Mouse (Mus musculus): Measurements from ENCODE around the gene Olfr1222. TPM values are rescaled to one million over a fixed set of nuclear protein-coding genes. Genes with fewer than 3 reads are reported as not detected.

Gene Olfr1222
- total and polyA plus RNA-seq, 3 experiments = not detected

- dilution Hi-C loops (cut with MboI; ENCODE audit: extremely low pct_ligation_motif_present, extremely low pct_unique_long_range_greater_than_20kb, low sequenced_read_pairs) = no loop called here
- Histone ChIP-seq H3K36me3 (replicated peaks in 1 of 2; ENCODE audit: control insufficient read depth in 1 of 2, insufficient read depth in 1 of 2, low read length in 1 of 2) (no peaks in the 10 kb centered on the region), H3K4me3 (replicated peaks in 1 of 3; ENCODE audit: low read depth in 2 of 3, low read length in 2 of 3, poor library complexity in 1 of 3) (no peak overlapping the region), H3K4me1 (ENCODE audit: control insufficient read depth in 1 of 2, insufficient read depth in 2 of 2) (no peaks in the 10 kb centered on the region), H3K9ac (ENCODE audit: insufficient read depth, low read depth) (no peak overlapping the region), H3K4me2 (ENCODE audit: insufficient read depth, low read depth, poor library complexity, severe bottlenecking) (no peak overlapping the region), H3K79me2 (replicated peaks; ENCODE audit: control insufficient read depth, extremely low read depth, insufficient read depth, poor library complexity, severe bottlenecking) (no peaks in the 10 kb centered on the region), H3K27ac (ENCODE audit: insufficient read depth, low read depth) (no peak overlapping the region), H3K9me3 (replicated peaks; ENCODE audit: low read length) (peaks cover 11% of the 10 kb centered on the region), H3K27me3 (replicated peaks) (no peaks in the 10 kb centered on the region)
- in situ Hi-C loops (cut with MboI; ENCODE audit: low pct_ligation_motif_present, low pct_unique_long_range_greater_than_20kb, low sequenced_read_pairs) = no loop called here
- no peak for DNase-seq (ENCODE audit: extremely low read depth)
- TF ChIP-seq ELF1 (IDR thresholded peaks at IDR 0.05; ENCODE audit: low read depth, low read length) (no peak), ZMIZ1 (IDR thresholded peaks at IDR 0.05; ENCODE audit: low read depth, low read length) (no peak)
Measured at GRCm38 (mm10) chr2:89081487-89081886, 51.4 kb downstream of the Olfr1222 start.

Other genes with a start within 250 kb of the Olfr1222 start
Only the 20 nearest of the 24 such genes appear.
- gene Olfr1211, start 194.9 kb downstream of the Olfr1222 start, total RNA-seq (2012; rRNA removed) = not detected in 2 replicates
- gene Olfr1211, start 194.9 kb downstream of the Olfr1222 start, total RNA-seq (2014; rRNA removed) = not detected in 2 replicates
- gene Olfr1211, start 194.9 kb downstream of the Olfr1222 start, polyA plus RNA-seq (2012; ENCODE audit: insufficient read length, low read depth) = not detected in 2 replicates
- gene Olfr1212, start 179.1 kb downstream of the Olfr1222 start, total RNA-seq (2012; rRNA removed) = not detected in 2 replicates
- not detected in 2 replicates for gene Olfr1212, start 179.1 kb downstream of the Olfr1222 start, total RNA-seq (2014; rRNA removed)
- gene Olfr1212, start 179.1 kb downstream of the Olfr1222 start, polyA plus RNA-seq (2012; ENCODE audit: insufficient read length, low read depth) = not detected in 2 replicates
- gene Gm13762, start 152.8 kb downstream of the Olfr1222 start, total RNA-seq (2012; rRNA removed) = not detected in 2 replicates
- not detected in 2 replicates for gene Gm13762, start 152.8 kb downstream of the Olfr1222 start, total RNA-seq (2014; rRNA removed)
- not detected in 2 replicates for gene Gm13762, start 152.8 kb downstream of the Olfr1222 start, polyA plus RNA-seq (2012; ENCODE audit: insufficient read length, low read depth)
- not detected in 2 replicates for gene Olfr1214, start 140.4 kb downstream of the Olfr1222 start, total RNA-seq (2012; rRNA removed)
- gene Olfr1214, start 140.4 kb downstream of the Olfr1222 start, total RNA-seq (2014; rRNA removed) = not detected in 2 replicates
- not detected in 2 replicates for gene Olfr1214, start 140.4 kb downstream of the Olfr1222 start, polyA plus RNA-seq (2012; ENCODE audit: insufficient read length, low read depth)
- gene Olfr1215, start 126.1 kb downstream of the Olfr1222 start, total RNA-seq (2012; rRNA removed) = not detected in 2 replicates
- gene Olfr1215, start 126.1 kb downstream of the Olfr1222 start, total RNA-seq (2014; rRNA removed) = not detected in 2 replicates
- not detected in 2 replicates for gene Olfr1215, start 126.1 kb downstream of the Olfr1222 start, polyA plus RNA-seq (2012; ENCODE audit: insufficient read length, low read depth)
- not detected in 2 replicates for gene Olfr1216, start 114.7 kb downstream of the Olfr1222 start, total RNA-seq (2012; rRNA removed)
- not detected in 2 replicates for gene Olfr1216, start 114.7 kb downstream of the Olfr1222 start, total RNA-seq (2014; rRNA removed)
- not detected in 2 replicates for gene Olfr1216, start 114.7 kb downstream of the Olfr1222 start, polyA plus RNA-seq (2012; ENCODE audit: insufficient read length, low read depth)
- not detected in 2 replicates for gene Olfr1217, start 101.0 kb downstream of the Olfr1222 start, total RNA-seq (2012; rRNA removed)
- gene Olfr1217, start 101.0 kb downstream of the Olfr1222 start, total RNA-seq (2014; rRNA removed) = not detected in 2 replicates
- gene Olfr1217, start 101.0 kb downstream of the Olfr1222 start, polyA plus RNA-seq (2012; ENCODE audit: insufficient read length, low read depth) = not detected in 2 replicates
- not detected in 2 replicates for gene Olfr1218, start 71.9 kb downstream of the Olfr1222 start, total RNA-seq (2012; rRNA removed)
- not detected in 2 replicates for gene Olfr1218, start 71.9 kb downstream of the Olfr1222 start, total RNA-seq (2014; rRNA removed)
- gene Olfr1218, start 71.9 kb downstream of the Olfr1222 start, polyA plus RNA-seq (2012; ENCODE audit: insufficient read length, low read depth) = not detected in 2 replicates
- gene Olfr1219, start 49.5 kb downstream of the Olfr1222 start, total RNA-seq (2012; rRNA removed) = not detected in 2 replicates
- not detected in 2 replicates for gene Olfr1219, start 49.5 kb downstream of the Olfr1222 start, total RNA-seq (2014; rRNA removed)
- gene Olfr1219, start 49.5 kb downstream of the Olfr1222 start, polyA plus RNA-seq (2012; ENCODE audit: insufficient read length, low read depth) = not detected in 2 replicates
- not detected in 2 replicates for gene Olfr1220, start 26.2 kb downstream of the Olfr1222 start, total RNA-seq (2012; rRNA removed)
- not detected in 2 replicates for gene Olfr1220, start 26.2 kb downstream of the Olfr1222 start, total RNA-seq (2014; rRNA removed)
- not detected in 2 replicates for gene Olfr1220, start 26.2 kb downstream of the Olfr1222 start, polyA plus RNA-seq (2012; ENCODE audit: insufficient read length, low read depth)
- not detected in 2 replicates for gene Olfr1221, start 15.8 kb downstream of the Olfr1222 start, total RNA-seq (2012; rRNA removed)
- gene Olfr1221, start 15.8 kb downstream of the Olfr1222 start, total RNA-seq (2014; rRNA removed) = not detected in 2 replicates
- gene Olfr1221, start 15.8 kb downstream of the Olfr1222 start, polyA plus RNA-seq (2012; ENCODE audit: insufficient read length, low read depth) = not detected in 2 replicates
- gene Olfr1223, start 18.5 kb upstream of the Olfr1222 start, total RNA-seq (2012; rRNA removed) = not detected in 2 replicates
- not detected in 2 replicates for gene Olfr1223, start 18.5 kb upstream of the Olfr1222 start, total RNA-seq (2014; rRNA removed)
- gene Olfr1223, start 18.5 kb upstream of the Olfr1222 start, polyA plus RNA-seq (2012; ENCODE audit: insufficient read length, low read depth) = not detected in 2 replicates
- not detected in 2 replicates for gene Olfr1224-ps1, start 31.0 kb upstream of the Olfr1222 start, total RNA-seq (2012; rRNA removed)
- gene Olfr1224-ps1, start 31.0 kb upstream of the Olfr1222 start, total RNA-seq (2014; rRNA removed) = not detected in 2 replicates
- not detected in 2 replicates for gene Olfr1224-ps1, start 31.0 kb upstream of the Olfr1222 start, polyA plus RNA-seq (2012; ENCODE audit: insufficient read length, low read depth)
- gene Olfr1225, start 41.6 kb upstream of the Olfr1222 start, total RNA-seq (2012; rRNA removed) = not detected in 2 replicates
- not detected in 2 replicates for gene Olfr1225, start 41.6 kb upstream of the Olfr1222 start, total RNA-seq (2014; rRNA removed)
- not detected in 2 replicates for gene Olfr1225, start 41.6 kb upstream of the Olfr1222 start, polyA plus RNA-seq (2012; ENCODE audit: insufficient read length, low read depth)
- gene Olfr1226, start 67.0 kb upstream of the Olfr1222 start, total RNA-seq (2012; rRNA removed) = not detected in 2 replicates
- not detected in 2 replicates for gene Olfr1226, start 67.0 kb upstream of the Olfr1222 start, total RNA-seq (2014; rRNA removed)
- not detected in 2 replicates for gene Olfr1226, start 67.0 kb upstream of the Olfr1222 start, polyA plus RNA-seq (2012; ENCODE audit: insufficient read length, low read depth)
- not detected in 2 replicates for gene Olfr1228, start 121.0 kb upstream of the Olfr1222 start, total RNA-seq (2012; rRNA removed)
- not detected in 2 replicates for gene Olfr1228, start 121.0 kb upstream of the Olfr1222 start, total RNA-seq (2014; rRNA removed)
- gene Olfr1228, start 121.0 kb upstream of the Olfr1222 start, polyA plus RNA-seq (2012; ENCODE audit: insufficient read length, low read depth) = not detected in 2 replicates
- not detected in 2 replicates for gene Olfr1229, start 155.0 kb upstream of the Olfr1222 start, total RNA-seq (2012; rRNA removed)
- gene Olfr1229, start 155.0 kb upstream of the Olfr1222 start, total RNA-seq (2014; rRNA removed) = not detected in 2 replicates
- gene Olfr1229, start 155.0 kb upstream of the Olfr1222 start, polyA plus RNA-seq (2012; ENCODE audit: insufficient read length, low read depth) = not detected in 2 replicates
- not detected in 2 replicates for gene Olfr1230, start 164.2 kb upstream of the Olfr1222 start, total RNA-seq (2012; rRNA removed)
- not detected in 2 replicates for gene Olfr1230, start 164.2 kb upstream of the Olfr1222 start, total RNA-seq (2014; rRNA removed)
- gene Olfr1230, start 164.2 kb upstream of the Olfr1222 start, polyA plus RNA-seq (2012; ENCODE audit: insufficient read length, low read depth) = not detected in 2 replicates
- gene Olfr1231, start 174.0 kb upstream of the Olfr1222 start, total RNA-seq (2012; rRNA removed) = not detected in 2 replicates
- gene Olfr1231, start 174.0 kb upstream of the Olfr1222 start, total RNA-seq (2014; rRNA removed) = not detected in 2 replicates
- gene Olfr1231, start 174.0 kb upstream of the Olfr1222 start, polyA plus RNA-seq (2012; ENCODE audit: insufficient read length, low read depth) = not detected in 2 replicates
- gene Olfr1232, start 196.6 kb upstream of the Olfr1222 start, total RNA-seq (2012; rRNA removed) = not detected in 2 replicates
- not detected in 2 replicates for gene Olfr1232, start 196.6 kb upstream of the Olfr1222 start, total RNA-seq (2014; rRNA removed)
- gene Olfr1232, start 196.6 kb upstream of the Olfr1222 start, polyA plus RNA-seq (2012; ENCODE audit: insufficient read length, low read depth) = not detected in 2 replicates

All from CH12.LX (cell line).